In genomic region chr9:108290016-108290750, GRCm38 (mm10) we compare ENCODE assay signal across 8 mouse cellular contexts. TPM values are rescaled to one million over a fixed set of nuclear protein-coding genes. Genes with fewer than 3 reads are reported as not detected.
DNase-seq lines count a peak whose midpoint lies in the region; ATAC-seq lines count a peak whose summit lies in the region.

Gene Nicn1, plus strand, starts transcription at chr9:108290429.

- WGBS in hindbrain, embryonic 16.5 days = under 1% methylated on average over 32 of the region's 32 CpGs
- under 1% methylated on average over 32 of the region's 32 CpGs for WGBS in macrophage (ENCODE audit: missing documents)

- peak; percentile 99 for ATAC-seq in hindbrain, embryonic 16.5 days

- H3K4me2 ChIP-seq in hindbrain, embryonic 16.5 days (ENCODE audit: low read length) = peak within 1 kb of the TSS; percentile 79

- no peaks in the 10 kb centered on the region for H3K79me2 ChIP-seq in macrophage (ENCODE audit: inconsistent target)

- H3K27me3 ChIP-seq in hindbrain, embryonic 16.5 days (replicated peaks; ENCODE audit: control insufficient read depth, insufficient read depth, low read length) = no peaks in the 10 kb centered on the region

- H3K9ac ChIP-seq in hindbrain, embryonic 16.5 days (ENCODE audit: low read depth, low read length) = peak within 1 kb of the TSS; percentile 69

- peaks cover 7% of the 10 kb centered on the region; the same call in 1 of the 2 replicates for H3K36me3 ChIP-seq in hindbrain, embryonic 16.5 days (ENCODE audit: control insufficient read depth, insufficient read depth, low read length)
- H3K36me3 ChIP-seq in macrophage (ENCODE audit: inconsistent target) = no peaks in the 10 kb centered on the region

- H3K27ac ChIP-seq in hindbrain, embryonic 16.5 days (ENCODE audit: low read depth, low read length) = peak within 1 kb of the TSS; percentile 88
- no peak within 1 kb of the TSS for H3K27ac ChIP-seq in macrophage

- H3K4me1 ChIP-seq in hindbrain, embryonic 16.5 days (ENCODE audit: control insufficient read depth, insufficient read depth, low read depth, low read length) = peaks cover 9% of the 10 kb centered on the region

- peak within 1 kb of the TSS; percentile 55 for H3K4me3 ChIP-seq in hindbrain, embryonic 16.5 days (ENCODE audit: low read length)
- peak within 1 kb of the TSS; percentile 54 for H3K4me3 ChIP-seq in macrophage (ENCODE audit: inconsistent target)

- no peaks in the 10 kb centered on the region for H3K9me3 ChIP-seq in hindbrain, embryonic 16.5 days (ENCODE audit: control insufficient read depth, low read length)

- DNase-seq in WW6 (ENCODE audit: low read depth, low spot score) = peak; percentile 86
- peak; percentile 61 to 84 for DNase-seq in cerebellum, postnatal 4 days (ENCODE audit: low spot score in 2 of 2)
- peak; percentile 95 for DNase-seq in gastrocnemius, adult 18-20 months (ENCODE audit: low spot score)
- DNase-seq in left cerebral cortex, adult 18-20 months (ENCODE audit: low spot score in 2 of 2) = peak; percentile 88 to 93
- DNase-seq in right cerebral cortex, adult 18-20 months = peak; percentile 97
- DNase-seq in urinary bladder, postnatal 10 days (ENCODE audit: low spot score) = peak; percentile 54

RNA-seq across cellular contexts. Expression of gene Nicn1, which starts in this region (rescaled TPM):
- total RNA-seq in gastrocnemius, adult 18-20 months (2021) = 10 to 100 TPM; 12.3 to 13.1 TPM
- polyA plus RNA-seq in hindbrain, embryonic 16.5 days (2015; fragmentation: Nextera tagmentation; extraction: Ambion mirVana) = 142 and 145 TPM in 2 replicates
- 100 to 1,000 TPM; 140 to 145 TPM for total RNA-seq in left cerebral cortex, adult 18-20 months (2021)
- 10 to 100 TPM in 1 of 26 experiments, 1 to 10 TPM in 21, under 1 TPM in 4; 0.51 to 11.4 (median 3.6) TPM for total RNA-seq in macrophage (2018; cell fraction: chromatin; rRNA removed)
- 1 to 10 TPM; 4.4 to 9.4 (median 5.8) TPM for total RNA-seq in macrophage (2018; cell fraction: cytosol; rRNA removed)
- 1 to 10 TPM in 24 of 26 experiments, under 1 TPM in 2; 0.81 to 9.2 (median 3.0) TPM for total RNA-seq in macrophage (2018; cell fraction: nucleus; rRNA removed)
- 6.8 to 7.1 TPM (median 6.8 TPM) in 3 replicates for polyA plus RNA-seq in macrophage (2018)

Comparison
In these comparisons a context has a peak if more than half of its experiments do, and no peak if none do; other contexts are left out.
1. RNA of gene Nicn1 (total RNA-seq): 140 to 145 TPM in left cerebral cortex, adult 18-20 months; 12.3 to 13.1 TPM in gastrocnemius, adult 18-20 months; every median in the first group is over 10 times any median in the second.
2. RNA of gene Nicn1 (polyA plus RNA-seq): 142 to 145 TPM in hindbrain, embryonic 16.5 days; 6.8 to 7.1 TPM in macrophage; every median in the first group is over 10 times any median in the second.
3. Peak in every context shown above with its lines, with median percentiles within 50 percentile points of each other: DNase-seq.